Mouse (Mus musculus) neural tube, embryonic 14.5 days (tissue): ENCODE results near the gene Il17rd. TPM values are rescaled to one million over a fixed set of nuclear protein-coding genes. Genes with fewer than 3 reads are reported as not detected.

Source experiments
- ATAC-seq: fragments of 200-750 bp; cut with Nextera tagmentation; 2 replicates; pipeline ENCODE4 v1.8.0; 2017; ENCODE audit warnings: low read depth, mild to moderate bottlenecking, moderate TSS enrichment, moderate library complexity
- H3K27ac ChIP-seq: fragments of 300-500 bp; sonication (generic); 2 replicates; pipeline ENCODE4 v1.5.1; 2014; ENCODE audit warnings: low read depth, mild to moderate bottlenecking, control low read depth, low read length, moderate library complexity, mixed read lengths
- H3K27me3 ChIP-seq: fragments of 300-500 bp; sonication (generic); 2 replicates; pipeline ENCODE4 v1.6.1; 2014; ENCODE audit warnings: low read length; ENCODE audit not compliant: control insufficient read depth, insufficient read depth
- H3K36me3 ChIP-seq: fragments of 300-500 bp; sonication (generic); 2 replicates; pipeline ENCODE4 v1.6.1; 2014; ENCODE audit warnings: low read length, mixed read lengths; ENCODE audit not compliant: control insufficient read depth, insufficient read depth
- H3K4me1 ChIP-seq: fragments of 300-500 bp; sonication (generic); 2 replicates; pipeline ENCODE4 v1.6.1; 2014; ENCODE audit warnings: low read length; ENCODE audit not compliant: control insufficient read depth, insufficient read depth
- H3K4me2 ChIP-seq: fragments of 300-500 bp; sonication (generic); 2 replicates; pipeline ENCODE4 v1.6.1; 2014; ENCODE audit warnings: mild to moderate bottlenecking, low read depth, low read length, control low read depth
- H3K4me3 ChIP-seq: fragments of 300-500 bp; sonication (generic); 2 replicates; pipeline ENCODE4 v1.5.1; 2014; ENCODE audit warnings: low read depth, low read length, control low read depth, mixed read lengths
- H3K9ac ChIP-seq: fragments of 300-500 bp; sonication (generic); replicated peaks from 2 replicates; pipeline ENCODE4 v1.6.1; 2014; ENCODE audit warnings: low read depth, mild to moderate bottlenecking, control low read depth, low read length, mixed read lengths
- H3K9me3 ChIP-seq: fragments of 300-500 bp; sonication (generic); 2 replicates; pipeline ENCODE4 v1.6.1; 2016; ENCODE audit warnings: low read length; ENCODE audit not compliant: control insufficient read depth
- WGBS: fragments of 180-500 bp; shearing (Covaris S2); extraction: QIAGEN DNeasy Blood & Tissue Kit; methylation state at CpG from one replicate; pipeline ENCODE4 v1.1.7; 2014; 5-methylcytosine and 5-hydroxymethylcytosine counted together
- polyA plus RNA-seq: library from polyadenylated mRNA; unstranded; fragments of >200 nt; fragmentation: Nextera tagmentation; extraction: Ambion mirVana; gene quantifications from 2 replicates; pipeline ENCODE4 v1.2.1, GENCODE M21; 2014

Il17rd gene
- polyA plus RNA-seq, 1 experiment from 2014 or later: 2.1 TPM

DNA sequence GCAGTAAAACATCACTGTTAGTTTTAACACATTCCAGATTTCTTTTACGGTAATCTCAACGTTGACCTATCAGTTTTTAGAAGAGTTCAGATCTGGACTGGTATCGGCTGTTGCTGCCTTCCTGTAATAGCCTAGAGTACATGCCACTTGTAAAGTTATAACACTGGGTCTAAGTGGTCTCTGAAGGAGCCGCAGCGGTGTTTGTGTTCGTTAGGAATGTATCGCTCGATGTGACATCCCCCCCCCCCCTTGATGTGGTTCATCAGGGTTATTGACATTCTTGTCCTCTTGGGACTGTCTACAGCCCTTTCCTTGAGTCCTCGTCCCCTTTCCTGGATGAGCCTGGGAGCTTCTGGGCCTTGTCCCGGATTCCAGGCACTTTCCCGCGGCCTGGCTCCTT, 1.7 kb downstream of the Il17rd start:
- 11% methylated on average over 12 of the region's 12 CpGs for WGBS
- peaks cover 13% of the 10 kb centered on the region for H3K4me1 ChIP-seq
- H3K9ac ChIP-seq: no peak overlapping the region
- no peaks in the 10 kb centered on the region for H3K36me3 ChIP-seq
- no peak for ATAC-seq
- H3K9me3 ChIP-seq: no peaks in the 10 kb centered on the region
- H3K4me3 ChIP-seq: peak overlapping the region; percentile 97; the same call in 1 of the 2 replicates
- H3K4me2 ChIP-seq: peak overlapping the region; percentile 95
- peaks cover 3% of the 10 kb centered on the region; the same call in 1 of the 2 replicates for H3K27me3 ChIP-seq
- no peak overlapping the region for H3K27ac ChIP-seq

DNA sequence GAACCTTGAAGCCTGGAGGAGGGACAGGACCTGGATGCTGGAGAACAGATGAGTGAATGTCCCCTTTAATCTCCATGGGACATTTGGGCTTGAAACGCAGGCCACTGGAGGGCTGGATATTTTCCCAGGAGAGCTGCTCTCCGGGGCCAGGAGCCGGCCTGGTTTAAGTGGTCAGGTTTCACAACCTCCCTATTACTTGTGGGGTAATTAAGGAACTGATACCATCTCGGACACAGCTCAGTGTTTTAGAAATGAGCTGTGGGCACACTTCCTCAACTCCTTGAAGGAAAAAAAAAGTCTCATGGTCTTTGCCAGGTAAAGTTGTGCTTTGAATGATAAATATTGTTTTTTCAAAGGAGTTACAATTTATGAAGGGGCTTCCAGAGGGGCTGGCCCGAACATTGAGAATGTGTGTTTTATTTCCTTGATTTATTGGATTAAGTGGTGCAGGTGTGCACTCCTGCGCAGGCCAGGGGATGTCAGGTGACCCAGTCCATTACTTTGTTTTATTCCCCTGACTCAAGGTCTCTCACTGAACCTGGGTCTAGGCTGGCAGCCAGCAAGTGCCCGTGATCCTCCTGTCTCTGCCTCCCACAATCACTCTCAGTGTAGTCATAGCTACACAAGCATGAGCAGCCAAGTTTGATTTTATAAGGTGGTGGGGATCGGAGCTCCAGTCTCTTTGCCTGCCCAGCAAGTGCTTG, 3.7 kb downstream of the Il17rd start:
- 36% methylated on average over 8 of the region's 8 CpGs for WGBS
- H3K36me3 ChIP-seq: no peaks in the 10 kb centered on the region
- no peak overlapping the region for H3K4me3 ChIP-seq
- H3K27ac ChIP-seq: no peak overlapping the region
- no peaks in the 10 kb centered on the region for H3K9me3 ChIP-seq
- H3K4me1 ChIP-seq: peaks cover 13% of the 10 kb centered on the region
- no peak overlapping the region for H3K9ac ChIP-seq
- peaks cover 3% of the 10 kb centered on the region; the same call in 1 of the 2 replicates for H3K27me3 ChIP-seq
- no peak for ATAC-seq
- no peak overlapping the region for H3K4me2 ChIP-seq

DNA sequence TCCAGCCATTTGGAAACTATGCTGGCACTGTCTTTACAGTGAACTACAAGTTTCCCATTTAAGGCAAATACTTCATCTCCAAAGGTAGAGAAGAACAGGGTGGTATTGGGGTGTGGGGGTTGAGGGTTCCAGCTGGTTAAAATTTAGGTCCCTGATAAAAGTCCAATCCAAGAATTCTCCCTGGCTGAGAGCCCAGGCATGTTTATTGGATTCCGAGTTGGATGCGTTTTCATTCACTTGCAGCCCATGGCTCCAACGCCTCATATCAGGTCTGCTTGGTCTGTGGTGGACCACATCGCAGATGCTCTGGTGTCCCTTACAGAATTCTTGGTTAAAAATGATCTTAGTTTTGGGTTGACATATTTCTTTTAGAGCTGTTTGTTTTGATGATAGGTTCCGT, 4.7 kb downstream of the Il17rd start:
- ATAC-seq: no peak
- H3K4me2 ChIP-seq: no peak overlapping the region
- H3K4me3 ChIP-seq: no peak overlapping the region
- H3K4me1 ChIP-seq: peaks cover 13% of the 10 kb centered on the region
- no peaks in the 10 kb centered on the region for H3K9me3 ChIP-seq
- WGBS: 54% methylated on average over 5 of the region's 5 CpGs
- H3K27ac ChIP-seq: no peak overlapping the region
- no peaks in the 10 kb centered on the region for H3K36me3 ChIP-seq
- H3K27me3 ChIP-seq: peaks cover 3% of the 10 kb centered on the region; the same call in 1 of the 2 replicates
- H3K9ac ChIP-seq: no peak overlapping the region

DNA sequence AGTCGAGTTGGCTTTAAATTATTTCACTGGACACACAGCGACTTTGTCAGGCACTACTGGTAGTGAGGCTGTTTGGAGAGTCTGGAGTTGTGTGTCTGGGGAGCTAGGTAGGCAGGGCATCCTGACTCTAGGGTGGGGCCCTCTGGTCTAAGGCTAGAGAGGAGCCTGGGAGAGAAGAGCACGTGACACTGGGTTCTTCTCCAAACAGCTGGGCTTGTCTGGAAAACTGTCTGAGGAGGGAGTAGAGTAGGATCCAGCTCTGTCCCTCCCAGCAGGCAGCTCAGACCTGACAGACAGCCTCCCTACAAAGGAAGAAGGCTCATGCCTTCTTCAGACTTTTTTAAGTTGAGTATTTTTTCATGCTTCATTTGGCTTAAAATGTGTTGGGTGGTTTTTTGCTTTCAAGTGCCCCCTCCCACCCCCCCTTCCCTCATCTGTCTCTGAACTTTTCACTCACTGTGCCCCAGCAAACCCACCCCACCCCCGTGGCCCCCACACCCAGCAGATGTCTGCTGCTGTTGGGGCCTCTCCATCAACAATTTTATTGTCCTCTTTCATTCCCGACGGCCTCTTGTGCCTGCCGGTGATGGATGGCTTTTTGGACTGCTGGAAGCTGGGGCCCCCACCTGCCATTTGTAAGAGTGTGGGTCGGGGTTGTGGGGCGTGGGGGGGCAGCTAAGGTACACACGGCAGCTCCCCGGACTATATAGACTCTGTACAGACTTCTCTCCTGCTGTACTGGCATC, 5.7 kb downstream of the Il17rd start:
- peak; percentile 44; the same call in 1 of the 2 replicates for ATAC-seq
- Histone ChIP-seq H3K27ac (no peak overlapping the region), H3K27me3 (0 out of 2 replicates have a peak, but pooled peaks cover 3% of the 10 kb centered on the region), H3K36me3 (no peaks in the 10 kb centered on the region), H3K4me1 (peaks cover 12% of the 10 kb centered on the region), H3K4me3 (no peak overlapping the region), H3K9ac (no peak overlapping the region), H3K9me3 (no peaks in the 10 kb centered on the region), H3K4me2 (no peak overlapping the region)
- WGBS: under 1% methylated on average over 11 of the region's 11 CpGs

DNA sequence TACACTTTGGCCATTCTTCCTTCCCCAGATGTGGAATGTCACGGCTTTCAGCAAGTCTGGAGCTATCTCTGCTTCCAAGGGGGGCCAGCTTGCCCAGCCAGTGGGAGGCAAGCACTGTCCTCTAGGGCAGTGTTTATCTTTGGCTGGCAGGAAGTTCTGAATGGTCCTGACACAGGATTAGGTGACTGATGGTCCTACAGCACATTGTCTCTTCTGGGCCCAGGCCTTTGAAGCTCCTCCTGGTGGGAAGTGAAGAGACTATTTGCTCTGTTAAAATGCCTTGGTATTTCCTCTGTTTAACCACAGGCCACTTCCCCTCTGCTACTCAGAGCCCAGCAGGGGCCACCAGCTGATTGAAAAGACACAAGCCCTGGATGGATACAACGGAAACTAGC, 6.2 kb downstream of the Il17rd start:
- ATAC-seq: peak; percentile 26; the same call in 1 of the 2 replicates
- H3K9ac ChIP-seq: no peak overlapping the region
- no peak overlapping the region for H3K4me2 ChIP-seq
- H3K4me3 ChIP-seq: no peak overlapping the region
- WGBS: 8% methylated on average over 2 of the region's 2 CpGs
- no peak overlapping the region for H3K27ac ChIP-seq
- H3K4me1 ChIP-seq: peaks cover 11% of the 10 kb centered on the region
- no peaks in the 10 kb centered on the region for H3K9me3 ChIP-seq
- H3K36me3 ChIP-seq: no peaks in the 10 kb centered on the region
- 0 out of 2 replicates have a peak, but pooled peaks cover 3% of the 10 kb centered on the region for H3K27me3 ChIP-seq

DNA sequence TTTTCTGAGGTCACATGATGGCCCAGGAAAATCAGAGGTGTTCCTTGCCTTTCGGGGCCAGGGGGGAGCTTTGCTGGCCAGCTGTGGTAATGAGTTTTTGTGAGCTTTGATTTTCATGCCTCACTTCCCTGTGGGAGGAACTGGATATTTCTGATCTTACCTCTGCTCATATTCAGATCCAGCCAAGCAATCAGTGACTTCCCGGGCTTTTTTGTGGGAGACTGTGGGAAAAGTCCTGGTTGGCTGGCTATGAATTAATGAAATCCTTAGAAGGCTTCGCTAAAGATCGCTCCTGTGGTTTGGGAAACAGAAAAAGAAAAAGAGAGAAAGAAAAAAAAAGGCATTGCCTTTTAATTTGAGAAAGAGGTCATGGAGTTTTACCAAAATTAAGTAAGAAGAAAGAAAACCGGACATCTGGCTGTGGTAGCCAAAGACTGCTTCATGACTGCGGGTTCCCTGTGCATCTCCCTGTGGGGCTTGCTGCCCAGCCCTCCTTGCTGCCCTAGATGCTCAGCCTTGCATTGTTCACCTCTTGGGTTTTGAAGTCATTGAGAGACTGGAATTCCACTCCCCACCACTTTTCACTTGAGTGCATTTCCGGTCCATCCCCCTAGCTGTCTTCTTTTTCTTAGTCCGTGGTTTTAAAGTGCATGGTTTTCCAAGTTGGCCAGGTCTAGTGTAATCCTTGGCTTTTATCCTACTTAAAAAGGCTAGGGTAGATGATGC, 9.7 kb downstream of the Il17rd start:
- H3K27ac ChIP-seq: no peak overlapping the region
- no peak overlapping the region for H3K4me2 ChIP-seq
- no peaks in the 10 kb centered on the region for H3K36me3 ChIP-seq
- no peak overlapping the region for H3K4me3 ChIP-seq
- peaks cover 22% of the 10 kb centered on the region for H3K4me1 ChIP-seq
- no peaks in the 10 kb centered on the region for H3K27me3 ChIP-seq
- H3K9me3 ChIP-seq: no peaks in the 10 kb centered on the region
- 33% methylated on average over 8 of the region's 8 CpGs for WGBS
- H3K9ac ChIP-seq: no peak overlapping the region
- no peak for ATAC-seq

DNA sequence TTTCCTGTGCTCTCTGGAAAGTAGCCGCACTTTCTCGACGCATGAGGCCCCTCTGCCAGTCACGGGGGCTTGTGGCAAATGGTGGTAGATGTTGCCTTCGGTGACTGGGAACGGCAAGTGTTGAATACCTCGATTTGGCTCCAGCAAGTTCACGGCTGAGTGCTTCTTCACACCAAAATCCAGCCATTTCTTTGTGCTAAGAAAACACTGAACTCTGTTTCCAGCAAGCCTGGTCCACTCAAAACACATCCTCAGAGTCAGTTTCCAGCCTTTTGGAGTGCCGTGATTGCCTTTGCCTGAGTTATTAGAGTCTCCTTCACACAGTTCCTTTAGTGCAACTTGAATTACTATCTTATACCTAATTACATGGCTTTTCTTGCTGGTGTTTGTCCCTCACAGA, 11.3 kb downstream of the Il17rd start:
- Histone ChIP-seq H3K4me2 (no peak overlapping the region), H3K36me3 (no peaks in the 10 kb centered on the region), H3K4me3 (no peak overlapping the region), H3K27me3 (no peaks in the 10 kb centered on the region), H3K4me1 (peaks cover 15% of the 10 kb centered on the region; the same call in 1 of the 2 replicates), H3K27ac (no peak overlapping the region), H3K9ac (no peak overlapping the region), H3K9me3 (no peaks in the 10 kb centered on the region)
- ATAC-seq: 0 out of 2 replicates have a peak, but pooled peaks have one; percentile 13
- 9% methylated on average over 9 of the region's 9 CpGs for WGBS

DNA sequence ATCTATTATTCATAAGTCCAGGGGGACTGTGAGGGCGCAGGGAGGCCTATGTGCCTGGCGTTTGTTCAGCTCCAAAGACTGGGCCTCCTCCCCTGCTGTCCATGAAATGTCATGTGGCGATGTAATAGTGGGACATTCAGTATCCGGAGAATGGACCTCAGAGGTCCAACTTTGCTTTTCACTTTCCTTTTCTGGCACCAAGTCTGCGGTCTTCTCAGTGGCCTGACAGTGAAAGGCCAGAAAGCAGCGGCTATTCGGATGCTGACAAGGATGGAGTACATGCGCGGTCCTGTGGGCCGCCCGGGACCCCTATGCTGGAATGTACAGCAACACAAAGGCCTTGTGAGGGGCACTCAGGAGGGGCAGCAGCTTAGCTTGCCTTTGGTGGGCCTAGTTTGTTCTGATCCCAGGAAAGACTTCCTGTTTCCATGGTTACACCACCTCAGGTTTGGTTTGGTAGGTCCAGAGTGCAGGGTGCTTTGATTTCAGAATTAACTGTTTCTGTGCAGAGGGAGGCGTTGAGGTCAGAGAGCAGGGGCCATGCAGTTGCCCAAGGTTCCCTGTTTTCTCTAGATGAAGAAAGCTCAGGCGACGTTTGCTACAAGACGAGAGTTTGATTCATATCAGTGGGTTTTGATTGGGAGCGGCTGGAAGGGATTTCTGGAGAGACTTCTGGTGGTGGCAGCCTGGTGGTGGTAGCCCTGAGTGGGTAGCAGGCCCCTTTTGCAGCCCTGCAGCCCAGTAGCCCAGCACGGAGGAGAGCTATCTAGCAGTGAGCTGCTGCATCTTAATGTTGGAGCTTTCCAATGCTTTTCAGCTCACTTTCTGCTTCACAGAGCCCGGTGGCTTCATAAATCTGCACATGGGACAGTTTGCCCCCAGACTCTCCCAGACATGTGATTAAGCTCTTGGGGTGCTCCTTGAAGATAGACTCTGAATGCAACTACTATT, 12.1 kb downstream of the Il17rd start:
- Histone ChIP-seq H3K27ac (peak overlapping the region; percentile 68), H3K36me3 (no peaks in the 10 kb centered on the region), H3K4me3 (no peak overlapping the region), H3K9me3 (no peaks in the 10 kb centered on the region), H3K4me2 (no peak overlapping the region), H3K9ac (no peak overlapping the region), H3K4me1 (peaks cover 13% of the 10 kb centered on the region; the same call in 1 of the 2 replicates), H3K27me3 (no peaks in the 10 kb centered on the region)
- 7% methylated on average over 18 of the region's 18 CpGs for WGBS
- ATAC-seq: peak; percentile 85
